Mouse (Mus musculus): Measurements from ENCODE around the gene Klrg1.

DNA sequence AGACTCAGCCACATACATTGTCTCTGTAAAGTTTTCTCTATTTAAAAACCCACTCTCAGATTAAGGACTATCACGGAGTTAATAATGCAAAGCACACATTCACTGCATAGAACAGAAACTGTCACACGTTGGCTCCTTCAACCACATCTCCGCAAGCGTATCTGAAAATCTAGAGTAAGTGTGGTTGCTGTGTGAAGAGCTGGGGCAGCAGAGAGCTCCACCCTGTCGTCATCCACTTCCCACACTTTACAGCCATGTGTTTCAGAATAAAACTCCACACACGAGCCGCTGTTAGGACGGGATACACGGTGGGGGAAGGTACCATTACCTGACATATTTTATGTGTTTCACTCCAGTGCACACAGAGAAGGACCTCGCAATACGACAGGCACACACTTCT, 12.5 kb downstream of the Klrg1 start:
- no peak for TF ChIP-seq CTCF (IDR thresholded peaks at IDR 0.05; ENCODE audit: extremely low read depth, insufficient read length, insufficient replicate concordance, low read depth, low read length)
- TF ChIP-seq POLR2A (IDR thresholded peaks at IDR 0.05; ENCODE audit: low read depth, low read length) = no peak

Measured in small intestine, adult 2 months (tissue).